Mouse (Mus musculus): ENCODE results near the gene Cybrd1. TPM values are rescaled to one million over a fixed set of nuclear protein-coding genes. Genes with fewer than 3 reads are reported as not detected.

Gene Cybrd1
- total and polyA plus RNA-seq, 2 experiments, result under 0.01 to 0.05 TPM

DNA sequence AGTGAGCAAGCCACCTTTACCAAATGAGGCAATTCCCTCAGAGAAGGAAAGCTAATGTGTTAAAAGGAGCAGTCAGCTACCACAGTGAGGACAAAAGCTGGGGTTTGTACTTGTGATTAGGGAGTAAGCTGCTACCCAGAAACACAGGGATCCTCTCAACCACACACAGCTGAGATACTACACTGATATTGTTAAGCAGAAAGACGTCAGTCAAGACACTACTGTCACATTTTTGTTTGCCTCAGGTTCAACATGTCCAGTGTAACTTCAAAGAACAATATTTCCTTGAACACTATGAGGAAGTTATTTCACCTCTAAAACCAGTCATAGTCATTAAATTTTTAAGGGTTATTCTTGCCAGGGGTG lies 59.5 kb downstream of the Cybrd1 start:
- Histone ChIP-seq H3K4me1 (ENCODE audit: control insufficient read depth, insufficient read depth, low read length) (no peaks in the 10 kb centered on the region), H3K27me3 (ENCODE audit: control insufficient read depth, insufficient read depth, low read length) (no peaks in the 10 kb centered on the region), H3K9ac (ENCODE audit: low read depth, low read length) (no peak overlapping the region), H3K79me2 (ENCODE audit: control insufficient read depth, insufficient read depth, low read length) (no peaks in the 10 kb centered on the region), H3K36me3 (ENCODE audit: control insufficient read depth, insufficient read depth, low read length) (no peaks in the 10 kb centered on the region), H3K27ac (replicated peaks; ENCODE audit: insufficient read depth, low read depth, low read length) (no peak overlapping the region), H3K4me3 (ENCODE audit: insufficient read depth, low read depth, low read length) (no peak overlapping the region)
- TF ChIP-seq CTCF (IDR thresholded peaks at IDR 0.05; ENCODE audit: low read depth, low read length) (no peak), POLR2A (IDR thresholded peaks at IDR 0.05; ENCODE audit: extremely low read depth, insufficient read depth, low read length) (no peak)
- WGBS, result 95% methylated on average over 1 of the region's 1 CpGs
- no peak for DNase-seq (ENCODE audit: extremely low read depth, low read depth, low spot score)

DNA sequence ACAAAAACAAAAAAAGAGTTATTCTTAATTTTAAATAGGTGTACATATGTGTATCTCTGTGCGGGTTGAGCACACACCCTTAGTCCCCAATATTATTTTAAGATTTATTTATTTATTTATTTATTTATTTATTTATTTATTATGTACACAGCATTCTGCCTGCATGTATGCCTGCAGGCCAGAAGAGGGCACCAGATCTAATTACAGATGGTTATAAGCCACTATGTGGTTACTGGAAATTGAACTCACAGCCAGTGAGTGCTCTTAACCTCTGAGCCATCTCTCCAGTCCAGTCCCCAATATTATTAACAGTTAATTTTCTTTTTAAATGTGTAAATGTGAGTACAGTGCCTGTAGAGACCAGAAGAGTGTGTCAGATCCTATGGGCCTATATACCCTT lies 60.0 kb downstream of the Cybrd1 start:
- Histone ChIP-seq H3K27ac (replicated peaks; ENCODE audit: insufficient read depth, low read depth, low read length) (no peak overlapping the region), H3K4me1 (ENCODE audit: control insufficient read depth, insufficient read depth, low read length) (no peaks in the 10 kb centered on the region), H3K4me3 (ENCODE audit: insufficient read depth, low read depth, low read length) (no peak overlapping the region), H3K36me3 (ENCODE audit: control insufficient read depth, insufficient read depth, low read length) (no peaks in the 10 kb centered on the region), H3K27me3 (ENCODE audit: control insufficient read depth, insufficient read depth, low read length) (no peaks in the 10 kb centered on the region), H3K79me2 (ENCODE audit: control insufficient read depth, insufficient read depth, low read length) (no peaks in the 10 kb centered on the region), H3K9ac (ENCODE audit: low read depth, low read length) (no peak overlapping the region)
- WGBS, result 98% methylated on average over 1 of the region's 1 CpGs
- TF ChIP-seq POLR2A (IDR thresholded peaks at IDR 0.05; ENCODE audit: extremely low read depth, insufficient read depth, low read length), result no peak
- no peak for TF ChIP-seq CTCF (IDR thresholded peaks at IDR 0.05; ENCODE audit: low read depth, low read length)
- DNase-seq (ENCODE audit: extremely low read depth, low read depth, low spot score), result no peak

DNA sequence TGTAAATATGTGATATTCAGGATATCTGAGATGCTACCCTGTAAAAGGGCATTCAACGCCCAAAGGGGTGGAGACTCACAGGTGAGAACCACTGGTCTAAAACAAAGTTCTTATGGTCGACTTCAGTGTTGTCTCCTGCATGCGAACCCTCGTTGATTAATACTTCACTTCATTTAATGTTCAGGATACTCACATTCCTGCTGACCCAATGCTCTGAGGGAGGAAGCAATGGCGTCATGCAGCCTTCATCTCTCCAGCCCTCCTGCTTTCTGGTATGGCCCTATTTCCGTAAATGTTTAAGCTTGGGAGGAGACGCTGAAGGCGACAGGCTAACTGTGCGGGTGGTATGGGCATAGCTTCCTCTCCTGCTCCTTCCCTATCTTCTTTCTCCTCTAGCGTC lies 62.0 kb downstream of the Cybrd1 start:
- no peak for DNase-seq (ENCODE audit: extremely low read depth, low read depth, low spot score)
- TF ChIP-seq POLR2A (IDR thresholded peaks at IDR 0.05; ENCODE audit: extremely low read depth, insufficient read depth, low read length) (no peak), CTCF (IDR thresholded peaks at IDR 0.05; ENCODE audit: low read depth, low read length) (no peak)
- no peaks in the 10 kb centered on the region for H3K27me3 ChIP-seq (ENCODE audit: control insufficient read depth, insufficient read depth, low read length)
- no peaks in the 10 kb centered on the region for H3K36me3 ChIP-seq (ENCODE audit: control insufficient read depth, insufficient read depth, low read length)
- no peaks in the 10 kb centered on the region for H3K4me1 ChIP-seq (ENCODE audit: control insufficient read depth, insufficient read depth, low read length)
- H3K79me2 ChIP-seq (ENCODE audit: control insufficient read depth, insufficient read depth, low read length), result no peaks in the 10 kb centered on the region
- H3K27ac ChIP-seq (replicated peaks; ENCODE audit: insufficient read depth, low read depth, low read length), result no peak overlapping the region
- 90% methylated on average over 10 of the region's 10 CpGs for WGBS
- no peak overlapping the region for H3K9ac ChIP-seq (ENCODE audit: low read depth, low read length)
- H3K4me3 ChIP-seq (ENCODE audit: insufficient read depth, low read depth, low read length), result no peak overlapping the region

DNA sequence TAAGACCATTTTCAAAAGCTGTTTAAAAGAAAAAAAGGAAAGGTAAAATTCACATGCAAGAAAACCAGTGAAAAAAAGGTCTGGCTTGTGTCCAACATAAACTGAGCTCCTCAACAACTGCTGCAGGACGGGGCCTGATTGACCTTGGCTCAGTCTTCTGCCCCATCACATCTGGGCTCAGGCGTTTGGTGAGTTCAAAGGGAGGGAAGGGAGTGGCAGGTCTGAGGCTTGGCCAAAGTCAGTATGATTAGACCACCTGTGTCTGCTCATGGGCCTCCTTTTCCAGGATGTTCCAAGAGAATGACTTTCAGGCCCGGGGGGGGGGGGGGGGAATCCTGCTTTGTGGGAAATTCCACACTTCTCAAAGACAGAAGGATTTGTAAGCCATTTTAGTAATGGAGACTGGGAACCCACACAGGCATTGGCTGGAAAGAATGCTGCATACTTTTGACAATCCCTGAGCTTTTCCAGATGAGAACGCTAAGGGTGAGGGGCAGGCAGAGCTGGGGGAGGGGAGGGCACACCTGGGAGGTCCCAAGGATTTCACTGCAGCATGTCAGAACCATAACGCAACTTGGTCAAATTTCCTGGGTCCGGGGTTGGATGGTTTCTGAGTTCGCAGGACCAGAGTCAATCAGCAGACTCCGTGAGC lies 63.0 kb downstream of the Cybrd1 start:
- no peaks in the 10 kb centered on the region for H3K4me1 ChIP-seq (ENCODE audit: control insufficient read depth, insufficient read depth, low read length)
- DNase-seq (ENCODE audit: extremely low read depth, low read depth, low spot score), result no peak
- H3K36me3 ChIP-seq (ENCODE audit: control insufficient read depth, insufficient read depth, low read length), result no peaks in the 10 kb centered on the region
- no peaks in the 10 kb centered on the region for H3K79me2 ChIP-seq (ENCODE audit: control insufficient read depth, insufficient read depth, low read length)
- H3K9ac ChIP-seq (ENCODE audit: low read depth, low read length), result no peak overlapping the region
- no peaks in the 10 kb centered on the region for H3K27me3 ChIP-seq (ENCODE audit: control insufficient read depth, insufficient read depth, low read length)
- H3K27ac ChIP-seq (replicated peaks; ENCODE audit: insufficient read depth, low read depth, low read length), result no peak overlapping the region
- WGBS, result 62% methylated on average over 8 of the region's 8 CpGs
- TF ChIP-seq CTCF (IDR thresholded peaks at IDR 0.05; ENCODE audit: low read depth, low read length) (no peak), POLR2A (IDR thresholded peaks at IDR 0.05; ENCODE audit: extremely low read depth, insufficient read depth, low read length) (no peak)
- H3K4me3 ChIP-seq (ENCODE audit: insufficient read depth, low read depth, low read length), result no peak overlapping the region

DNA sequence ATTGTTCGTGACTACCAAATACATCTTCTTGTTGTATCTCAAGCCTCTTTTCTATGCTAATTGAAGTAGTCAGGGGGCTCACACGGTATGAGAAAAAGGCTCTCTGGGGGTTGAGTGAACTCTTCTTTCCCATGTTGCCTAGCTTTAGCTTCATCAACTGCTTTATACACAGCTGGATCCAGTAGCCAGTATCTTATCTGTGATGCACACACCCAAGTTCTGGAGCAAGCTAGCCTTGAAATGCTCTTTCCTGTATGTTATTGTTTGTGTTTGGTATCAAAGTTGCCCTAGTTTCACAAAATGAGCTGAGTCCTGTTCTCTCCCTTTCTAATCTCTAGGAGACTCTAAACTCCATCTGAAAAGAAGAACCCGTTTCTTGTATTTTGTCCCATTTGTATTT lies 70.2 kb downstream of the Cybrd1 start:
- TF ChIP-seq CTCF (IDR thresholded peaks at IDR 0.05; ENCODE audit: low read depth, low read length) (no peak), POLR2A (IDR thresholded peaks at IDR 0.05; ENCODE audit: extremely low read depth, insufficient read depth, low read length) (no peak)
- no peak for DNase-seq (ENCODE audit: extremely low read depth, low read depth, low spot score)
- no peaks in the 10 kb centered on the region for H3K4me1 ChIP-seq (ENCODE audit: control insufficient read depth, insufficient read depth, low read length)
- no peak overlapping the region for H3K9ac ChIP-seq (ENCODE audit: low read depth, low read length)
- H3K4me3 ChIP-seq (ENCODE audit: insufficient read depth, low read depth, low read length), result no peak overlapping the region
- H3K79me2 ChIP-seq (ENCODE audit: control insufficient read depth, insufficient read depth, low read length), result no peaks in the 10 kb centered on the region
- H3K36me3 ChIP-seq (ENCODE audit: control insufficient read depth, insufficient read depth, low read length), result no peaks in the 10 kb centered on the region
- WGBS, result 79% methylated on average over 3 of the region's 3 CpGs
- H3K27me3 ChIP-seq (ENCODE audit: control insufficient read depth, insufficient read depth, low read length), result no peaks in the 10 kb centered on the region
- no peak overlapping the region for H3K27ac ChIP-seq (replicated peaks; ENCODE audit: insufficient read depth, low read depth, low read length)

DNA sequence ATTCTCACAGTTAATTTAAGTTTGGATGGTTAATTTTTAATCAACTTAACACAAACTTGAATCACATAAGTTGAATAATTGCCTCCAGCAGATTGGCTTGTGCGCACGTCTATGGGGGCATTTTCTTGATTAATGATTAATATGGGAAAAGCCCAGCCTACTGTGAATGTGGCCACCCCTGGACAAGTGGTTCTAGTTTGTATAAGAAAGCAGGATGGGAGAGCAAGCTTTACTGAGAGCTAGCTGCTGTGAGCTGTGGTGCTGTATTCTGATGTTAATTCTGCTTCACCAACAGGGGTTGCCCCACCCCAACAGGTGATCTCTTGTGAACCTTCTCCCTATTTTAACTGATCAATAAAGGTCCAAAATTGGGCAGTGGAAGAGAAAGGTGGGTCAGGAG lies 71.1 kb downstream of the Cybrd1 start:
- Histone ChIP-seq H3K9ac (ENCODE audit: low read depth, low read length) (no peak overlapping the region), H3K27ac (replicated peaks; ENCODE audit: insufficient read depth, low read depth, low read length) (no peak overlapping the region), H3K27me3 (ENCODE audit: control insufficient read depth, insufficient read depth, low read length) (no peaks in the 10 kb centered on the region), H3K79me2 (ENCODE audit: control insufficient read depth, insufficient read depth, low read length) (no peaks in the 10 kb centered on the region), H3K4me3 (ENCODE audit: insufficient read depth, low read depth, low read length) (no peak overlapping the region), H3K4me1 (ENCODE audit: control insufficient read depth, insufficient read depth, low read length) (no peaks in the 10 kb centered on the region), H3K36me3 (ENCODE audit: control insufficient read depth, insufficient read depth, low read length) (no peaks in the 10 kb centered on the region)
- DNase-seq (ENCODE audit: extremely low read depth, low read depth, low spot score), result no peak
- 40% methylated on average over 2 of the region's 2 CpGs for WGBS
- TF ChIP-seq CTCF (IDR thresholded peaks at IDR 0.05; ENCODE audit: low read depth, low read length) (no peak), POLR2A (IDR thresholded peaks at IDR 0.05; ENCODE audit: extremely low read depth, insufficient read depth, low read length) (no peak)

All from liver, adult 2 months (tissue).